ENCODE assay signal across 8 mouse cellular contexts in the genomic region with DNA sequence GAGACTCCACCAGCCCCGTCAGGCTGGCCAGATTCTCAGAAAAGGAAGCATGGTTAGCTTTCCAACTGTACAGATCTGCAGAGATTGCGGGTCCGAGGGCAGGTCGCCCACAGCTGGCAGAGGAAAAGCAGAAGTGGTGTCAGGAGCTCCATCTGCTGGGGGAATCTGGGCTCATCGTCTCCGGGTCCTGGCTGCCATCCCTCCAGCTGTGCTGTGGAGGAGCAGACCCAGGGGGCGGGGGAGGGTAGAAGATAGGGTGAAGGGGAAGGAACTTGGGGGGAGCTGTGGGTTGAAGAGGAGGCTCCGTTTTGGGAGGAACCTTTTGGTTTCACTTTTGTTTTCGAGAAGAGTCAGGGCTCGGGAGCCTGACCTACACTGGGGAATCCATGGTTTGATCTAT.
DNase-seq lines count a peak whose midpoint lies in the region; ATAC-seq and TF ChIP-seq lines count a peak whose summit lies in the region.

No protein-coding gene starts in this region.

- TF ChIP-seq CTCF in kidney, postnatal 0 days (IDR thresholded peaks at IDR 0.05; ENCODE audit: low read depth) = peak; percentile 45

- no peak overlapping the region for H3K4me2 ChIP-seq in kidney, postnatal 0 days (ENCODE audit: low read length)
- H3K4me2 ChIP-seq in liver, embryonic 13.5 days = peak overlapping the region; percentile 26
- H3K4me2 ChIP-seq in stomach, embryonic 16.5 days (ENCODE audit: low read depth, low read length) = peak overlapping the region; percentile 9; the same call in 1 of the 2 replicates
- H3K4me2 ChIP-seq in hindbrain, embryonic 16.5 days (ENCODE audit: low read length) = no peak overlapping the region

- H3K27ac ChIP-seq in kidney, postnatal 0 days = no peak overlapping the region
- no peak overlapping the region for H3K27ac ChIP-seq in liver, embryonic 13.5 days
- no peak overlapping the region for H3K27ac ChIP-seq in stomach, embryonic 16.5 days (ENCODE audit: low read length)
- H3K27ac ChIP-seq in hindbrain, embryonic 16.5 days (ENCODE audit: low read depth, low read length) = no peak overlapping the region

- H3K4me3 ChIP-seq in kidney, postnatal 0 days (replicated peaks; ENCODE audit: low read depth, low read length) = 0 out of 2 replicates have a peak overlapping the region, but pooled peaks have one; percentile 11
- peak overlapping the region; percentile 35 for H3K4me3 ChIP-seq in liver, embryonic 13.5 days (replicated peaks)
- no peak overlapping the region; the same call in 1 of the 2 replicates for H3K4me3 ChIP-seq in stomach, embryonic 16.5 days (replicated peaks; ENCODE audit: low read length)
- H3K4me3 ChIP-seq in hindbrain, embryonic 16.5 days (ENCODE audit: low read length) = no peak overlapping the region

- 59% methylated on average over 10 of the region's 10 CpGs for WGBS in kidney, postnatal 0 days
- WGBS in liver, embryonic 13.5 days (ENCODE audit: insufficient replicate concordance) = 25% methylated on average over 10 of the region's 10 CpGs
- 59% methylated on average over 10 of the region's 10 CpGs for WGBS in stomach, embryonic 16.5 days
- WGBS in hindbrain, embryonic 16.5 days = 77% methylated on average over 10 of the region's 10 CpGs

- H3K27me3 ChIP-seq in kidney, postnatal 0 days (ENCODE audit: insufficient read depth, low read length) = no peaks in the 10 kb centered on the region
- no peaks in the 10 kb centered on the region for H3K27me3 ChIP-seq in liver, embryonic 13.5 days
- no peaks in the 10 kb centered on the region for H3K27me3 ChIP-seq in stomach, embryonic 16.5 days (ENCODE audit: control insufficient read depth, insufficient read depth, low read length)
- H3K27me3 ChIP-seq in hindbrain, embryonic 16.5 days (replicated peaks; ENCODE audit: control insufficient read depth, insufficient read depth, low read length) = no peaks in the 10 kb centered on the region

- no peaks in the 10 kb centered on the region for H3K36me3 ChIP-seq in kidney, postnatal 0 days (ENCODE audit: insufficient read depth, low read length)
- H3K36me3 ChIP-seq in liver, embryonic 13.5 days = no peaks in the 10 kb centered on the region
- no peaks in the 10 kb centered on the region for H3K36me3 ChIP-seq in stomach, embryonic 16.5 days (ENCODE audit: control insufficient read depth, insufficient read depth, low read length)
- H3K36me3 ChIP-seq in hindbrain, embryonic 16.5 days (ENCODE audit: control insufficient read depth, insufficient read depth, low read length) = peaks cover 26% of the 10 kb centered on the region

- no peak overlapping the region for H3K9ac ChIP-seq in kidney, postnatal 0 days (ENCODE audit: low read depth, low read length)
- no peak overlapping the region for H3K9ac ChIP-seq in liver, embryonic 13.5 days
- no peak overlapping the region for H3K9ac ChIP-seq in stomach, embryonic 16.5 days (ENCODE audit: low read length)
- H3K9ac ChIP-seq in hindbrain, embryonic 16.5 days (ENCODE audit: low read depth, low read length) = no peak overlapping the region

- H3K4me1 ChIP-seq in kidney, postnatal 0 days (replicated peaks; ENCODE audit: insufficient read depth, low read length) = no peaks in the 10 kb centered on the region
- no peaks in the 10 kb centered on the region for H3K4me1 ChIP-seq in liver, embryonic 13.5 days (replicated peaks)
- H3K4me1 ChIP-seq in stomach, embryonic 16.5 days (ENCODE audit: control insufficient read depth, insufficient read depth, low read length) = no peaks in the 10 kb centered on the region
- no peaks in the 10 kb centered on the region for H3K4me1 ChIP-seq in hindbrain, embryonic 16.5 days (ENCODE audit: control insufficient read depth, insufficient read depth, low read depth, low read length)

- DNase-seq in kidney, postnatal 0 days (ENCODE audit: low spot score) = peak; percentile 37
- DNase-seq in kidney, postnatal 36 days = no peak
- peak; percentile 47 for DNase-seq in T-cell, adult 2 months (ENCODE audit: low spot score)
- no peak for DNase-seq in liver, embryonic 13.5 days
- DNase-seq in layer of hippocampus, postnatal 14 days (ENCODE audit: low spot score in 2 of 2) = no peak
- DNase-seq in right cerebral cortex, adult 18-20 months = no peak

- ATAC-seq in kidney, postnatal 0 days (replicated peaks; ENCODE audit: low FRiP score, low read depth) = no peak
- ATAC-seq in liver, embryonic 13.5 days (ENCODE audit: low read depth) = no peak
- 0 out of 2 replicates have a peak, but pooled peaks have one; percentile 29 for ATAC-seq in stomach, embryonic 16.5 days (ENCODE audit: insufficient read depth, low FRiP score)
- ATAC-seq in hindbrain, embryonic 16.5 days = no peak

- H3K9me3 ChIP-seq in kidney, postnatal 0 days (replicated peaks; ENCODE audit: low read length) = no peaks in the 10 kb centered on the region
- H3K9me3 ChIP-seq in liver, embryonic 13.5 days (replicated peaks) = no peaks in the 10 kb centered on the region
- no peaks in the 10 kb centered on the region for H3K9me3 ChIP-seq in stomach, embryonic 16.5 days (replicated peaks; ENCODE audit: control insufficient read depth, low read length)
- H3K9me3 ChIP-seq in hindbrain, embryonic 16.5 days (ENCODE audit: control insufficient read depth, low read length) = no peaks in the 10 kb centered on the region

Comparison
In these comparisons a context has a peak if more than half of its experiments do, and no peak if none do; other contexts are left out.
1. DNase-seq: peak in kidney, postnatal 0 days (single experiment) and T-cell, adult 2 months (single experiment); none in kidney, postnatal 36 days (0 of 2), liver, embryonic 13.5 days (single experiment), layer of hippocampus, postnatal 14 days (0 of 2) and right cerebral cortex, adult 18-20 months (single experiment).
2. H3K4me2 ChIP-seq: peak in liver, embryonic 13.5 days (single experiment) and stomach, embryonic 16.5 days (single experiment); none in kidney, postnatal 0 days (single experiment) and hindbrain, embryonic 16.5 days (single experiment).
3. H3K4me3 ChIP-seq: peak in kidney, postnatal 0 days (single experiment) and liver, embryonic 13.5 days (single experiment); none in stomach, embryonic 16.5 days (single experiment) and hindbrain, embryonic 16.5 days (single experiment).